Mouse (Mus musculus) heart, adult 2 months (tissue): Measurements from ENCODE around the gene Fdxr.

ENCODE experiments used
- CTCF ChIP-seq: fragments of 200-600 bp; IDR thresholded peaks from 2 replicates; pipeline ENCODE4 v1.8.1; 2022; ENCODE audit warnings: antibody characterized with exemption, mild to moderate bottlenecking, moderate library complexity
- EP300 ChIP-seq: fragments of 200-500 bp; IDR thresholded peaks from 2 replicates; pipeline ENCODE4 v1.6.1; 2011; ENCODE audit warnings: low read depth, low read length, control low read depth; ENCODE audit not compliant: insufficient read depth
- POLR2A ChIP-seq: fragments of 200-500 bp; IDR thresholded peaks from 2 replicates; pipeline ENCODE4 v1.6.1; 2011; ENCODE audit warnings: mild to moderate bottlenecking, low read depth, low read length, control low read depth; ENCODE audit not compliant: insufficient read depth

DNA sequence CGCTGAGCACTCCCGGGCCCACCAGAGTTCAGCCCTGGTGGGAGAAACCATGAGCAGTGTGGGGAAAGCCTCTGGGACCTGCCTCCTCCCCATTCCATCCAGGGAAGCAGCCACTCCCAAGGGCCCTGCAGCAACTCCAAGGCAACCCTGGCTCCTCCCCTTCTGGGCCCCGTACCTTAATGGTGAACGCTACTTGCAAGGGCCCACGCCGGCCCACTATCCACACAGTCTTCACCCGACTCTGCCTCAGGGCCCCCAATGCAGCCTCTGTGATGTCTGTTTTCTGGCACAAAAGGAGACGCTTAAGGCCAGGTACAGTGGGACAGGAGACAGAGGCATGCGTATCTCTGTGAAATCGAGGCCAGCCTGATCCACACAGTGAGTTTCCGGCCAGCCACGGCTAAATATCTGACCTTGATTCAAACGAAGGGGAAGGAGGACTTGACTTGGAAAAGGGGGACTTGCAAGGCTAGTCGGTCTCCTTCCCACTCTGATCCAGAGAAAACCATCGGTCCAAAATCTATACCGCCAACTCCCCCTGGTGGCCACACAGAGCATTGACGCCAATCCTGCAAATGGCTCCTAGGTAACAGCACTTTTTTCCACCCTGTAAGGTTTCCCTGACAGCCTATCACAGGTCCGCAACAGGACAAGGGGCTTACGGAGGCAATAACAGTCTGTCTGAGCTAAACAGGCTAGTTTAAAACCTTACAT, 6.5 kb downstream of the Fdxr start:
- TF ChIP-seq CTCF (0 out of 2 replicates have a peak, but pooled peaks have one; percentile 99), POLR2A (no peak), EP300 (peak; percentile 72; the same call in 1 of the 2 replicates)
